Mouse (Mus musculus): ENCODE data around the gene Coro7. TPM values are rescaled to one million over a fixed set of nuclear protein-coding genes. Genes with fewer than 3 reads are reported as not detected.

Gene Coro7
- total RNA-seq, 2 experiments from 2014 or later: 9.6 to 14.6 TPM

DNA sequence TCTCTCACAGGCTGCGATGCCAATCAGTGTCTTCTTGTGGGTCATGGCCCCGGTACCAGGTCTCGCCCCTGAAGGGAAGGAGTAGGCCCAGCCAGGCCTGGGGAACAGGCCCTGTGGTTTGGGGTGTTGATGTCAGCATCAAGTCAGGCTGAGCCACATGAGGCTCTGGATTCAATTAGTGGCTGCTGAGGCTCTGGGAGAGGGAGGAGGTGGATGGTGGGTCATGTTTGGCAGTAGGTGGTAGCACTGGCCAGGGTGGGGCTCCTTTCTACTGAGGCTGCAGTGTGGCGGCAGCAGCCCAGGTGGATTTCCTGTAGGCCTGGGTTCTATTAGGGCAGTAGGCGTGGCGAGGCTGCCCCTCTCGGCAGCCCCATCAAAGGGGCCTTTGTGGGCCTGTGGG, 28.0 kb downstream of the Coro7 start:
- ATAC-seq (replicated peaks; ENCODE audit: low FRiP score, poor library complexity, severe bottlenecking): no peak

GRCm38 (mm10) chr16:4651081-4651480, 28.5 kb downstream of the Coro7 start:
- ATAC-seq (replicated peaks; ENCODE audit: low FRiP score, poor library complexity, severe bottlenecking): no peak

GRCm38 (mm10) chr16:4650161-4650560, 29.4 kb downstream of the Coro7 start:
- no peak for ATAC-seq (replicated peaks; ENCODE audit: low FRiP score, poor library complexity, severe bottlenecking)

DNA sequence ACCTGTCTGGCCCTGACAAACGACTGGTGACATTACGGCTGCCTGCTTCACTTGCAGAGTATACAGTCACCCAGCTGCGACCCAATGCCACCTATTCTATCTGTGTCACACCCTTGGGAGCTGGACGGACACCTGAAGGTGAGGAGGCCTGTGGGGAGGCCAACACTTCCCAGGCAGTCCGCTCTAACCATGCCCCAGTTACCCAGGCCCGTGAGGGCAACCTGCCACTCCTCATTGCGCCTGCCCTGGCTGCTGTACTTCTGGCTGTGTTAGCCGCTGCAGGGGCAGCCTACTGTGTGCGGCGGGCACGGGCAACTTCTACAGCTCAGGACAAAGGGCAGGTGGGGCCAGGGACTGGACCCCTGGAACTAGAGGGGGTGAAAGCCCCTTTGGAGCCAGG, 29.9 kb downstream of the Coro7 start:
- ATAC-seq (replicated peaks; ENCODE audit: low FRiP score, poor library complexity, severe bottlenecking): no peak

DNA sequence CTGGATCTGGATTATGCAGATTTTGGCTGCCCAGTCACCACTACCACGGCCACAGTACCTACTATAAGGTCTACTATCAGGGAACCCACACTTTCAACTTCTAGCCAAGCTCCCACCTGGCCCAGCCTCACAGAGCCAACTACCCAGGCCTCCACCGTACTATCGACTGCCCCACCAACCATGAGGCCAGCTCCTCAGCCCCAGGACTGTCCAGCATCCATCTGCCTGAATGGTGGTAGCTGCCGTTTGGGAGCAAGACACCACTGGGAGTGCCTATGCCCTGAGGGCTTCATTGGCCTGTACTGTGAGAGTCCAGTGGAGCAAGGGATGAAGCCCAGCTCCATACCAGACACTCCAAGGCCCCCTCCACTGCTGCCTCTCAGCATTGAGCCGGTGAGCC, 30.4 kb downstream of the Coro7 start:
- no peak for ATAC-seq (replicated peaks; ENCODE audit: low FRiP score, poor library complexity, severe bottlenecking)

DNA sequence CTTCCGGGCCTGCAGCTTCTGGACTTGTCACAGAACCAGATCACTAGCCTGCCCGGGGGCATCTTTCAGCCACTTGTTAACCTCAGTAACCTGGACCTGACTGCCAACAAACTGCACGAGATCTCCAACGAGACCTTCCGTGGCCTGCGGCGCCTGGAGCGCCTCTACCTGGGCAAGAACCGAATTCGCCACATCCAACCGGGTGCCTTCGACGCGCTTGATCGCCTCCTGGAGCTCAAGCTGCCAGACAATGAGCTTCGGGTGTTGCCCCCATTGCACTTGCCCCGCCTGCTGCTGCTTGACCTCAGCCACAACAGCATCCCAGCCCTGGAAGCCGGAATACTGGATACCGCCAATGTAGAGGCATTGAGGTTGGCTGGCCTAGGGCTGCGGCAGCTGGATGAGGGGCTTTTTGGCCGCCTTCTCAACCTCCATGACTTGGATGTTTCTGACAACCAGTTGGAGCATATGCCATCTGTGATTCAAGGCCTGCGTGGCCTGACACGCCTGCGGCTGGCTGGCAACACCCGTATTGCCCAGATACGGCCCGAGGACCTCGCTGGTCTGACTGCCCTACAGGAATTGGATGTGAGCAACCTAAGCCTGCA, 31.1 kb downstream of the Coro7 start:
- ATAC-seq (replicated peaks; ENCODE audit: low FRiP score, poor library complexity, severe bottlenecking): no peak

DNA sequence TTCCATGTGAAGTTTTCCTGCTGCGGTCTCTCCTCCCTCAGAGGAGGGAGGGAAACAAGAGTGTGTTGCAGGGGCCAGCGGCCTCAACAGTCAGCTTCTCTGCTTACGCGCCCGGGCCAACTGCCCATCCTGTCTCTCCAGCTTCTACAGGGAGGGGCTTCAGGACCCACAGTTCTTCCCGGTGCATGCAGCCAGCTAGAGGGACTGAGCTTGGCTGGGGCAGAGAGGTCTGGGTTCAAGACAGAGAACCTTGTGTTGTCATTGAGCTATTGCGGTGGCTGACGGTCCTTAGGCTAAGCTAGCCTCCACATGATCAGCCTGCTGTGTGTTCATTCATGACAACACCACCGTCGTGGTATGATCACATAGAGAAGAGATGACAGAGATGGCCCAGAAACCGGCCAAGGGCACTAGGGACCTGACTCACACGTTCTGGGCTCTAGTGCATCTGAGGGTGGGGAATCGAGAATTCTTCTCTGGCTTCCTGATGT, 31.9 kb downstream of the Coro7 start:
- no peak for ATAC-seq (replicated peaks; ENCODE audit: low FRiP score, poor library complexity, severe bottlenecking)

GRCm38 (mm10) chr16:4646831-4647230, 32.7 kb downstream of the Coro7 start:
- ATAC-seq (replicated peaks; ENCODE audit: low FRiP score, poor library complexity, severe bottlenecking): no peak

GRCm38 (mm10) chr16:4645867-4646266, 33.7 kb downstream of the Coro7 start:
- ATAC-seq (replicated peaks; ENCODE audit: low FRiP score, poor library complexity, severe bottlenecking): no peak

- no peak for ATAC-seq (replicated peaks; ENCODE audit: low FRiP score, poor library complexity, severe bottlenecking)
Measured at GRCm38 (mm10) chr16:4643670-4644419, 35.7 kb downstream of the Coro7 start.

GRCm38 (mm10) chr16:4642937-4643336, 36.6 kb downstream of the Coro7 start:
- no peak for ATAC-seq (replicated peaks; ENCODE audit: low FRiP score, poor library complexity, severe bottlenecking)

GRCm38 (mm10) chr16:4642190-4642589, 37.4 kb downstream of the Coro7 start:
- no peak for ATAC-seq (replicated peaks; ENCODE audit: low FRiP score, poor library complexity, severe bottlenecking)

GRCm38 (mm10) chr16:4641119-4641838, 38.3 kb downstream of the Coro7 start:
- ATAC-seq (replicated peaks; ENCODE audit: low FRiP score, poor library complexity, severe bottlenecking): no peak

- ATAC-seq (replicated peaks; ENCODE audit: low FRiP score, poor library complexity, severe bottlenecking): no peak
Measured at GRCm38 (mm10) chr16:4640267-4641005, 39.1 kb downstream of the Coro7 start.

DNA sequence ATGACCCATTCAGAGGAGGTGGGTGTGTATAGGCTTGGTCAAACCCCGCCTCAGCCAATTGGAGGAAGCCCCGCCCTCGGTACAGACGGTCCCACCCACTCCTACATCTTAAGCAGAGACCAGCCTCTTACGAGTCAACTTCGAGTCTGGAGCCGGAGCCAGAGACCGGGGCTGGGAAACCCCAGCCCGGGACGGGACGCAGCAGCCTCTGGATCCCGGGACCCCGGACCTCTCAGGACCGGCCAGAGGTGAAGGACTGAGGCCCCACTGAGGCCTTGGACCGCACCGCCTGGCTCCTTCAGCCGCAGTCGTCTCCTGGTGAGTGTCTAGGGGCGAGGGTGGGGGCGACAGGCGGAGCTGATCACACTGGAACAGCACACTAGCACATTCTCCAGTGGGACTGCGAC, 39.7 kb downstream of the Coro7 start, which contains the start of the genes Vasn and Dnaja3:
Gene Vasn, plus strand, starts transcription at position 111 of the 407 bp plus-strand sequence.
Gene Dnaja3, plus strand, starts transcription at position 159 of the 407 bp plus-strand sequence.
- peak; percentile 94 for ATAC-seq (replicated peaks; ENCODE audit: low FRiP score, poor library complexity, severe bottlenecking)

DNA sequence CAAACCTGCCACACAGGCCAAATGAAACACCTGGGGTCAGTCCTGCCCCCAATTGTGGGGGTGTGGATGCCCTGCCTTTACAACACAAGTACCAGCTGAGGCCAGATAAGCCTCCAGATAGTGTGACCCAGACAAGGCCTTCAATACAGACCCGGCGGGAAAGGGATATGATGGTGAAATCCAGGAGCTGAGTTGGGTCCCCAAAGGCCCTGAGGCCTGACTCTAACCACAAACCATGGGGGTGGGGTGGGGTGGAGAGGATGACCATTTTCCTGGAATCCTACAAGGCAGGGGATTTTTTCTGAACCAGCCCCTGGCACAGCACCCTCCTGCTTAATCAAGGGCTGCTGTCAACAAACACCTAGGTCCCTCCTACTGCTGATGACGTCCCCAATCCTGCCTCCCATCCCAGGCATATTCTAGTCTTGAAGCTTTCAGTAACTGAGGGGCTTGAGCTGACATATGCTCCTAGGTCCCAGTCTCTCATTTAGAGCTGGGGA, 40.6 kb downstream of the Coro7 start:
- ATAC-seq (replicated peaks; ENCODE audit: low FRiP score, poor library complexity, severe bottlenecking): no peak

DNA sequence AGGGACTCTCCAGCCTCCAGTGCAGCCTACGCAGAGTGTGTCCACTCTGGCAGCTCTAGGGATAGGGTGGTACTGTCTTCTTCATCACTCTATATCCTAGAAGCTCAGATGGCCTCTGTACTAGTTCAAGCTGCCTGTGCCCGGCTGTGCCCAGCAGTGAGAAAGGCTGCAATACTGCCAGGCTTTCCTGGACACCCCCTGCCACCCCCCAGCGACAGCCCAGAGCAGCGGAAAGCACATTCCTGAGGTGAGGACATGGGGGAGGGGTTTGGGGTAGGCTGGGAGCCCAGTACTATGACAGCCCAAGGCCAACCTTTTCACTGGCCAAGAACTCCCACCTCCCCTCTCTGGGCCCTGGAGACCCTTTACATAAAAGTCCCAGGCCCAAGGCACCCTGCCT, 43.8 kb downstream of the Coro7 start:
- no peak for ATAC-seq (replicated peaks; ENCODE audit: low FRiP score, poor library complexity, severe bottlenecking)

- ATAC-seq (replicated peaks; ENCODE audit: low FRiP score, poor library complexity, severe bottlenecking): no peak
Measured at GRCm38 (mm10) chr16:4634681-4635080, 44.9 kb downstream of the Coro7 start.

DNA sequence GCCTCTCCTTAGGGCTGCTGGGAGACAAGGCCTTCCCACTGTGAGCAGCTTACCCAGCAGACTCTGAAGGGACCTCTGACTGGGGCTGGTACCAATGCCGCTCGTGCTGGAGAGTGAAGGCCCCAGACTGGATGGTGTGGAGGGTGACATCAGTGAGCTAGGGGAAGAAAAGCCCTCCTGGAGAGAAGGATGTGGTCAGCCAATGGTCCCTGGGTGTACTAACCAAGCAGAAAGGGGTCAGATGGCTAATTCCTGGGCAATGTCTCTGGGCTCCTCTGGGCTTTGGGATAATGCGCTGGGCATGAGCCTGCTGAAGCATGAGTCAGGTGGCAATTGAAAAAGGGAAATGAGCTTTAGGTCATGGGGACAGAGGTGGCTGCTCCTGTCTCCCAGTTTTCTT, 45.9 kb downstream of the Coro7 start:
- no peak for ATAC-seq (replicated peaks; ENCODE audit: low FRiP score, poor library complexity, severe bottlenecking)

DNA sequence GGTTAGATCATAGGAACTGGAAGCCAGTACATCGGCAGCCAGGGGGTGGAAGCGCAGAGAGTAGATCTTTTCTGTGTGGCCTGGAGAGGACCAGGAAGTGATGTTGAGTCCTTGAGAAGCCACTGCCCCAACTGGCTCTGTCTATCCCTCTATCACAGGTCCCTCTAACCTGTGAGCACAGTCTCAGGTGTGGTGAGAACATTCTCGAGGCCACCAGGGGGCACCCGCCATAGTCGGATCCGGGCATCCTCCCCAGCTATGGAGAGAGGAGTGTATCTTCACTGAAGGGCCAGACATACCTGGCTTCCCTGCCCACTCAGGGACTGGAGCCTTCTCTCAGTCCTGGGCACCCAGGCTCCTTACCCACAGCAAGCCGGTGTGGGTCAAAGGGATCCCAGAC, 47.5 kb downstream of the Coro7 start:
- ATAC-seq (replicated peaks; ENCODE audit: low FRiP score, poor library complexity, severe bottlenecking): no peak

Measured in erythroblast, adult 5-6 weeks (primary cell).